Mouse (Mus musculus) E14TG2a.4 (cell line): ENCODE data around the gene Dgcr2.
A peak's percentile ranks its signal among the peaks of the same experiment; 100 is the strongest.

ENCODE experiments used
- H3K27me3 ChIP-seq: 2 replicates; pipeline ENCODE4 v1.6.1; 2014; ENCODE audit warnings: low read length, control low read depth; ENCODE audit not compliant: insufficient read depth
- H3K36me3 ChIP-seq: 2 replicates; pipeline ENCODE4 v1.6.1; 2014; ENCODE audit warnings: low read length, control low read depth; ENCODE audit not compliant: insufficient read depth
- H3K4me1 ChIP-seq: replicated peaks from 2 replicates; pipeline ENCODE4 v1.6.1; 2014; ENCODE audit warnings: low read depth, low read length, control low read depth
- H3K4me3 ChIP-seq: replicated peaks from 2 replicates; pipeline ENCODE4 v1.5.1; 2014; ENCODE audit warnings: mild to moderate bottlenecking, low read length
- H3K9me3 ChIP-seq: 2 replicates; pipeline ENCODE4 v1.6.1; 2014; ENCODE audit warnings: low read length, control low read depth
- CTCF ChIP-seq: conservative IDR thresholded peaks from 2 replicates; pipeline ENCODE4 v1.5.1; 2014; ENCODE audit warnings: low read length
- NANOG ChIP-seq: IDR thresholded peaks from 2 replicates; pipeline ENCODE4 v1.6.1; 2014; ENCODE audit warnings: borderline replicate concordance, low read length, mixed read lengths
- POU5F1 ChIP-seq: IDR thresholded peaks from 2 replicates; pipeline ENCODE4 v1.6.1; 2014; ENCODE audit warnings: low read length, borderline replicate concordance

The Dgcr2 gene

GRCm38 (mm10) chr16:17871248-17871647, 27.1 kb downstream of the Dgcr2 start:
- Histone ChIP-seq H3K36me3 (peaks cover 68% of the 10 kb centered on the region), H3K4me3 (no peak overlapping the region), H3K4me1 (peaks cover 11% of the 10 kb centered on the region), H3K27me3 (no peaks in the 10 kb centered on the region), H3K9me3 (no peaks in the 10 kb centered on the region)
- no peak for TF ChIP-seq NANOG
- no peak for TF ChIP-seq POU5F1
- no peak for TF ChIP-seq CTCF

- no peaks in the 10 kb centered on the region for H3K9me3 ChIP-seq
- no peaks in the 10 kb centered on the region for H3K27me3 ChIP-seq
- H3K36me3 ChIP-seq = peaks cover 60% of the 10 kb centered on the region
- TF ChIP-seq CTCF = no peak
- no peak for TF ChIP-seq POU5F1
- TF ChIP-seq NANOG = no peak
- H3K4me3 ChIP-seq = no peak overlapping the region
- peaks cover 22% of the 10 kb centered on the region for H3K4me1 ChIP-seq
Observed at GRCm38 (mm10) chr16:17865770-17866169, 32.6 kb downstream of the Dgcr2 start.

GRCm38 (mm10) chr16:17865293-17865692, 33.1 kb downstream of the Dgcr2 start:
- no peaks in the 10 kb centered on the region for H3K9me3 ChIP-seq
- peaks cover 60% of the 10 kb centered on the region for H3K36me3 ChIP-seq
- H3K4me1 ChIP-seq = peaks cover 22% of the 10 kb centered on the region
- TF ChIP-seq CTCF (no peak), NANOG (no peak), POU5F1 (no peak)
- no peaks in the 10 kb centered on the region for H3K27me3 ChIP-seq
- H3K4me3 ChIP-seq = no peak overlapping the region

GRCm38 (mm10) chr16:17858592-17858991, 39.8 kb downstream of the Dgcr2 start:
- no peaks in the 10 kb centered on the region for H3K27me3 ChIP-seq
- H3K36me3 ChIP-seq = peaks cover 87% of the 10 kb centered on the region
- no peaks in the 10 kb centered on the region for H3K9me3 ChIP-seq
- no peak overlapping the region for H3K4me3 ChIP-seq
- H3K4me1 ChIP-seq = peaks cover 10% of the 10 kb centered on the region; the same call in 1 of the 2 replicates
- no peak for TF ChIP-seq POU5F1
- peak; percentile 58 for TF ChIP-seq CTCF
- TF ChIP-seq NANOG = no peak

- TF ChIP-seq NANOG = no peak
- TF ChIP-seq CTCF = no peak
- TF ChIP-seq POU5F1 = no peak
Observed at GRCm38 (mm10) chr16:17857157-17857556, 41.2 kb downstream of the Dgcr2 start.

GRCm38 (mm10) chr16:17853263-17853662, 45.1 kb downstream of the Dgcr2 start:
- Histone ChIP-seq H3K9me3 (peaks cover 5% of the 10 kb centered on the region), H3K27me3 (no peaks in the 10 kb centered on the region), H3K4me3 (no peak overlapping the region), H3K36me3 (peaks cover 93% of the 10 kb centered on the region), H3K4me1 (no peaks in the 10 kb centered on the region)
- TF ChIP-seq POU5F1 (no peak), NANOG (no peak), CTCF (no peak)

More at GRCm38 (mm10) chr16:17857157-17857556, 41.2 kb downstream of the Dgcr2 start:
- H3K4me1 ChIP-seq = peaks cover 3% of the 10 kb centered on the region; the same call in 1 of the 2 replicates
- no peaks in the 10 kb centered on the region for H3K9me3 ChIP-seq
- H3K36me3 ChIP-seq = peaks cover 94% of the 10 kb centered on the region
- no peaks in the 10 kb centered on the region for H3K27me3 ChIP-seq
- no peak overlapping the region for H3K4me3 ChIP-seq

GRCm38 (mm10) chr16:17851860-17852259, 46.5 kb downstream of the Dgcr2 start:
- Histone ChIP-seq H3K27me3 (no peaks in the 10 kb centered on the region), H3K4me1 (no peaks in the 10 kb centered on the region), H3K9me3 (peaks cover 5% of the 10 kb centered on the region), H3K4me3 (no peak overlapping the region), H3K36me3 (peaks cover 93% of the 10 kb centered on the region)
- no peak for TF ChIP-seq NANOG
- TF ChIP-seq POU5F1 = no peak
- TF ChIP-seq CTCF = no peak

- TF ChIP-seq CTCF (no peak), POU5F1 (no peak), NANOG (no peak)
- H3K4me3 ChIP-seq = no peak overlapping the region
- peaks cover 5% of the 10 kb centered on the region for H3K9me3 ChIP-seq
- H3K27me3 ChIP-seq = no peaks in the 10 kb centered on the region
- H3K4me1 ChIP-seq = no peaks in the 10 kb centered on the region
- peaks cover 93% of the 10 kb centered on the region for H3K36me3 ChIP-seq
Observed at GRCm38 (mm10) chr16:17851331-17851730, 47.0 kb downstream of the Dgcr2 start.

- Histone ChIP-seq H3K4me1 (0 out of 2 replicates have a peak, but pooled peaks cover 3% of the 10 kb centered on the region), H3K36me3 (peaks cover 95% of the 10 kb centered on the region), H3K27me3 (no peaks in the 10 kb centered on the region), H3K9me3 (peaks cover 5% of the 10 kb centered on the region), H3K4me3 (no peak overlapping the region)
- TF ChIP-seq CTCF (no peak), POU5F1 (no peak), NANOG (no peak)
Observed at GRCm38 (mm10) chr16:17849486-17849885, 48.9 kb downstream of the Dgcr2 start.
